14 mouse cellular contexts compared by ENCODE assay signal in genomic region chr7:51339841-51340540, GRCm38 (mm10).
DNase-seq lines count a peak whose midpoint lies in the region; ATAC-seq and TF ChIP-seq lines count a peak whose summit lies in the region.
"Had no signal": no experiment of that assay in that cellular context is flagged by ENCODE, and none has a peak within 500 bp of the region (broad histone marks: within the 10 kb centered on the region; RNA-seq: fewer than 3 reads in every experiment).

No protein-coding gene starts in this region.

- no peak overlapping the region for H3K4me3 ChIP-seq in forebrain, postnatal 0 days (ENCODE audit: low read depth, low read length)
- H3K4me3 ChIP-seq in forebrain, embryonic 10.5 days, result no peak overlapping the region
- no peak overlapping the region for H3K4me3 ChIP-seq in hindbrain, postnatal 0 days (ENCODE audit: low read length)
- H3K4me3 ChIP-seq: heart, embryonic 13.5 days; liver, embryonic 12.5 days; myocyte had no signal

- H3K36me3 ChIP-seq in forebrain, postnatal 0 days (ENCODE audit: insufficient read depth), result no peaks in the 10 kb centered on the region
- H3K36me3 ChIP-seq in forebrain, embryonic 10.5 days (replicated peaks), result no peaks in the 10 kb centered on the region
- H3K36me3 ChIP-seq in hindbrain, postnatal 0 days (ENCODE audit: insufficient read depth, low read length), result no peaks in the 10 kb centered on the region
- H3K36me3 ChIP-seq: heart, embryonic 13.5 days; liver, embryonic 12.5 days had no signal

- no peak overlapping the region for H3K4me2 ChIP-seq in forebrain, postnatal 0 days (ENCODE audit: low read depth)
- H3K4me2 ChIP-seq in hindbrain, postnatal 0 days (ENCODE audit: low read depth, low read length), result no peak overlapping the region
- H3K4me2 ChIP-seq: heart, embryonic 13.5 days; liver, embryonic 12.5 days had no signal

- DNase-seq in forebrain, postnatal 0 days, result no peak
- DNase-seq in forebrain, embryonic 10.5 days (ENCODE audit: extremely low spot score, low spot score), result no peak
- DNase-seq in lung, postnatal 36 days, result peak; percentile 2
- no peak for DNase-seq in lung, postnatal 14 days
- DNase-seq in hindbrain, postnatal 0 days (ENCODE audit: low spot score), result peak; percentile 26
- DNase-seq in retina, postnatal 1 day, result peak; percentile 30
- DNase-seq in thymus, postnatal 4 days, result no peak
- DNase-seq in cerebellum, postnatal 36 days, result no peak
- DNase-seq: embryo, embryonic 11 days; lung, postnatal 10 days; thymus, adult 18-20 months had no signal

- H3K4me1 ChIP-seq in forebrain, postnatal 0 days (ENCODE audit: insufficient read depth), result no peaks in the 10 kb centered on the region; the same call in 1 of the 2 replicates
- H3K4me1 ChIP-seq in forebrain, embryonic 10.5 days, result no peaks in the 10 kb centered on the region
- H3K4me1 ChIP-seq in hindbrain, postnatal 0 days (ENCODE audit: insufficient read depth, low read length), result no peaks in the 10 kb centered on the region
- H3K4me1 ChIP-seq: heart, embryonic 13.5 days; liver, embryonic 12.5 days had no signal

- no peaks in the 10 kb centered on the region for H3K9me3 ChIP-seq in forebrain, postnatal 0 days (ENCODE audit: low read length)
- H3K9me3 ChIP-seq in forebrain, embryonic 10.5 days, result no peaks in the 10 kb centered on the region
- no peaks in the 10 kb centered on the region for H3K9me3 ChIP-seq in hindbrain, postnatal 0 days (ENCODE audit: low read length)
- H3K9me3 ChIP-seq: heart, embryonic 13.5 days; liver, embryonic 12.5 days had no signal

- 62% methylated on average over 7 of the region's 7 CpGs for WGBS in forebrain, postnatal 0 days
- WGBS in forebrain, embryonic 10.5 days, result 91% methylated on average over 7 of the region's 7 CpGs
- 61% methylated on average over 7 of the region's 7 CpGs for WGBS in hindbrain, postnatal 0 days

- no peak overlapping the region for H3K27ac ChIP-seq in forebrain, postnatal 0 days (ENCODE audit: low read depth, low read length)
- no peak overlapping the region for H3K27ac ChIP-seq in forebrain, embryonic 10.5 days
- no peak overlapping the region for H3K27ac ChIP-seq in hindbrain, postnatal 0 days
- H3K27ac ChIP-seq: heart, embryonic 13.5 days; liver, embryonic 12.5 days had no signal

- no peak for TF ChIP-seq CTCF in forebrain, postnatal 0 days (IDR thresholded peaks at IDR 0.05; ENCODE audit: low read depth)
- no peak for TF ChIP-seq CTCF in hindbrain, postnatal 0 days (IDR thresholded peaks at IDR 0.05; ENCODE audit: low read depth)

- ATAC-seq in forebrain, postnatal 0 days, result peak; percentile 36; the same call in 1 of the 2 replicates
- ATAC-seq in hindbrain, postnatal 0 days, result no peak
- ATAC-seq: liver, embryonic 12.5 days had no signal

- no peaks in the 10 kb centered on the region for H3K27me3 ChIP-seq in forebrain, postnatal 0 days (ENCODE audit: insufficient read depth, low read length)
- H3K27me3 ChIP-seq in forebrain, embryonic 10.5 days (ENCODE audit: poor library complexity, severe bottlenecking), result no peaks in the 10 kb centered on the region
- no peaks in the 10 kb centered on the region for H3K27me3 ChIP-seq in hindbrain, postnatal 0 days (ENCODE audit: insufficient read depth, low read length)
- H3K27me3 ChIP-seq: heart, embryonic 13.5 days; liver, embryonic 12.5 days had no signal

- H3K9ac ChIP-seq in forebrain, postnatal 0 days, result no peak overlapping the region
- no peak overlapping the region for H3K9ac ChIP-seq in hindbrain, postnatal 0 days (replicated peaks; ENCODE audit: low read length)
- H3K9ac ChIP-seq: heart, embryonic 13.5 days; liver, embryonic 12.5 days had no signal

Comparison
In these comparisons a context has a peak if more than half of its experiments do, and no peak if none do; other contexts are left out.
1. DNase-seq: peak in lung, postnatal 36 days (single experiment), hindbrain, postnatal 0 days (single experiment) and retina, postnatal 1 day (single experiment); none in forebrain, postnatal 0 days (single experiment), forebrain, embryonic 10.5 days (single experiment), lung, postnatal 14 days (single experiment), thymus, postnatal 4 days (single experiment) and cerebellum, postnatal 36 days (0 of 2).